ENCODE assay signal across 16 mouse cellular contexts in the genomic region with DNA sequence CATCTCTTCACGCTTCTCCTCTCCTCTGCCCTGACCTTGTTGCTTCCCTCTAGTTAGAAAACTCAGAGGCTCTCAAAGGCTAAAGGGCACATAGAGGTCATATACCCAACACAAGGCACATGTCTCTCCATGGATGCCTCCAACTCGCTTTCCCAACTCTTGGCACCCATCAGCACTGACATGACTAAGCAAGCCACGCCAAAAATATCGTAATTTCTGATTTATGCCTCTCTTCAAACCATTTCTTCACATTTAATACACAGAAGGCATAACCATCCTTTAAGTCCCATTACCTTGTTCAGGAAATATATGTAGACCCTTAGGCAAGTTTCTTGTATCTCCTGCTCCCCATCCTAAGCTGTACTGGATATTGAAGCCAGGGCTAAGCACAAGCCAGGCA. TPM values are rescaled to one million over a fixed set of nuclear protein-coding genes. Genes with fewer than 3 reads are reported as not detected.
"Had no signal": no experiment of that assay in that cellular context is flagged by ENCODE, and none has a peak within 500 bp of the region (broad histone marks: within the 10 kb centered on the region; RNA-seq: fewer than 3 reads in every experiment).

No protein-coding gene starts in this region.

- H3K4me1 ChIP-seq: limb, embryonic 15.5 days; liver, embryonic 12.5 days; lung, embryonic 15.5 days; megakaryocyte, embryonic 14.5 days; midbrain, embryonic 13.5 days; stomach, embryonic 15.5 days had no signal

- ATAC-seq: liver, embryonic 12.5 days; midbrain, embryonic 13.5 days had no signal

- H3K27me3 ChIP-seq: limb, embryonic 15.5 days; liver, embryonic 12.5 days; lung, embryonic 15.5 days; megakaryocyte, embryonic 14.5 days; midbrain, embryonic 13.5 days; stomach, embryonic 15.5 days had no signal

- H3K27ac ChIP-seq: kidney, postnatal 0 days; limb, embryonic 15.5 days; liver, embryonic 12.5 days; lung, embryonic 15.5 days; macrophage; midbrain, embryonic 13.5 days; stomach, embryonic 15.5 days had no signal

- DNase-seq: kidney, adult 9 months; kidney, postnatal 36 days; layer of hippocampus, adult 9-11 months; layer of hippocampus, postnatal 36 days; lung, postnatal 14 days; right cerebral cortex, postnatal 4 days; thymus, adult 2 months; thymus, postnatal 25 days had no signal

- H3K4me3 ChIP-seq: limb, embryonic 15.5 days; liver, embryonic 12.5 days; lung, embryonic 15.5 days; megakaryocyte, embryonic 14.5 days; midbrain, embryonic 13.5 days; stomach, embryonic 15.5 days had no signal

- H3K9me3 ChIP-seq: limb, embryonic 15.5 days; lung, embryonic 15.5 days; stomach, embryonic 15.5 days had no signal

- H3K4me2 ChIP-seq: limb, embryonic 15.5 days; liver, embryonic 12.5 days; lung, embryonic 15.5 days; midbrain, embryonic 13.5 days; stomach, embryonic 15.5 days had no signal

- H3K9ac ChIP-seq: limb, embryonic 15.5 days; liver, embryonic 12.5 days; lung, embryonic 15.5 days; midbrain, embryonic 13.5 days; stomach, embryonic 15.5 days had no signal

- H3K36me3 ChIP-seq: limb, embryonic 15.5 days; liver, embryonic 12.5 days; lung, embryonic 15.5 days; midbrain, embryonic 13.5 days; stomach, embryonic 15.5 days had no signal

RNA-seq across cellular contexts. Expression of gene Fam13c, which starts 37.6 kb away (rescaled TPM):
- polyA plus RNA-seq: macrophage had no signal
